Mouse (Mus musculus) stomach, embryonic 14.5 days (tissue): Measurements from ENCODE around the gene Olfr1371. TPM values are rescaled to one million over a fixed set of nuclear protein-coding genes. Genes with fewer than 3 reads are reported as not detected.

Experiments used
- ATAC-seq: fragments of 200-750 bp; cut with Nextera tagmentation; 2 replicates; pipeline ENCODE4 v1.8.0; 2017; ENCODE audit warnings: low read depth, moderate TSS enrichment; ENCODE audit not compliant: insufficient number of reproducible peaks, insufficient read depth, low FRiP score
- H3K27ac ChIP-seq: fragments of 300-500 bp; sonication (generic); 2 replicates; pipeline ENCODE4 v1.5.1; 2014; ENCODE audit warnings: mild to moderate bottlenecking, low read length, moderate library complexity, mixed read lengths
- H3K27me3 ChIP-seq: fragments of 300-500 bp; sonication (generic); 2 replicates; pipeline ENCODE4 v1.6.1; 2014; ENCODE audit warnings: low read length, control low read depth, mixed read lengths; ENCODE audit not compliant: control insufficient read depth, insufficient read depth
- H3K36me3 ChIP-seq: fragments of 300-500 bp; sonication (generic); 2 replicates; pipeline ENCODE4 v1.6.1; 2014; ENCODE audit warnings: mild to moderate bottlenecking, control low read depth, low read length, moderate library complexity, mixed read lengths; ENCODE audit not compliant: control insufficient read depth, insufficient read depth
- H3K4me1 ChIP-seq: fragments of 300-500 bp; sonication (generic); 2 replicates; pipeline ENCODE4 v1.6.1; 2014; ENCODE audit warnings: low read length, control low read depth, mixed read lengths; ENCODE audit not compliant: control insufficient read depth, insufficient read depth
- H3K4me2 ChIP-seq: fragments of 300-500 bp; sonication (generic); replicated peaks from 2 replicates; pipeline ENCODE4 v1.6.1; 2014; ENCODE audit warnings: low read depth, low read length, control low read depth
- H3K4me3 ChIP-seq: fragments of 300-500 bp; sonication (generic); 2 replicates; pipeline ENCODE4 v1.5.1; 2014; ENCODE audit warnings: low read depth, low read length, control low read depth
- H3K9ac ChIP-seq: fragments of 300-500 bp; sonication (generic); replicated peaks from 2 replicates; pipeline ENCODE4 v1.6.1; 2014; ENCODE audit warnings: low read depth, mild to moderate bottlenecking, control low read depth, low read length, moderate library complexity, mixed read lengths
- H3K9me3 ChIP-seq: fragments of 300-500 bp; sonication (generic); 2 replicates; pipeline ENCODE4 v1.6.1; 2016; ENCODE audit warnings: low read depth, low read length, control low read depth; ENCODE audit not compliant: control insufficient read depth
- whole genome bisulfite sequencing: fragments of 180-500 bp; shearing (Covaris S2); extraction: QIAGEN DNeasy Blood & Tissue Kit; methylation state at CpG from one replicate; pipeline ENCODE4 v1.1.7; 2014; 5-methylcytosine and 5-hydroxymethylcytosine counted together
- polyA plus RNA-seq: library from polyadenylated mRNA; unstranded; fragments of >200 nt; fragmentation: Nextera tagmentation; extraction: Ambion mirVana; gene quantifications from 2 replicates; pipeline ENCODE4 v1.2.1, GENCODE M21; 2014

The Olfr1371 gene
- polyA plus RNA-seq, 1 experiment from 2014 or later, result not detected

- H3K27ac ChIP-seq, result no peak overlapping the region; the same call in 1 of the 2 replicates
- H3K4me2 ChIP-seq, result no peak overlapping the region
- H3K4me3 ChIP-seq, result no peak overlapping the region
- peaks cover 12% of the 10 kb centered on the region; the same call in 1 of the 2 replicates for H3K4me1 ChIP-seq
- H3K9me3 ChIP-seq, result no peaks in the 10 kb centered on the region
- no peak overlapping the region for H3K9ac ChIP-seq
- no peaks in the 10 kb centered on the region for H3K27me3 ChIP-seq
- H3K36me3 ChIP-seq, result peaks cover 15% of the 10 kb centered on the region
- 45% methylated on average over 1 of the region's 1 CpGs for WGBS
- no peak for ATAC-seq
Observed at GRCm38 (mm10) chr11:52252692-52253091, 38.9 kb upstream of the Olfr1371 start.

- Histone ChIP-seq H3K27ac (no peak overlapping the region), H3K9me3 (no peaks in the 10 kb centered on the region), H3K4me1 (peaks cover 12% of the 10 kb centered on the region; the same call in 1 of the 2 replicates), H3K4me3 (no peak overlapping the region), H3K27me3 (no peaks in the 10 kb centered on the region), H3K9ac (no peak overlapping the region), H3K36me3 (peaks cover 20% of the 10 kb centered on the region), H3K4me2 (no peak overlapping the region)
- WGBS, result 70% methylated on average over 5 of the region's 5 CpGs
- no peak for ATAC-seq
Observed at GRCm38 (mm10) chr11:52251770-52252169, 38.0 kb upstream of the Olfr1371 start.

GRCm38 (mm10) chr11:52249452-52249851, 35.7 kb upstream of the Olfr1371 start:
- Histone ChIP-seq H3K4me3 (no peak overlapping the region), H3K27ac (no peak overlapping the region), H3K4me2 (no peak overlapping the region), H3K9ac (no peak overlapping the region), H3K27me3 (no peaks in the 10 kb centered on the region), H3K9me3 (no peaks in the 10 kb centered on the region), H3K4me1 (peaks cover 12% of the 10 kb centered on the region; the same call in 1 of the 2 replicates), H3K36me3 (peaks cover 36% of the 10 kb centered on the region)
- ATAC-seq, result no peak
- 91% methylated on average over 2 of the region's 2 CpGs for WGBS

GRCm38 (mm10) chr11:52240898-52241542, 27.2 kb upstream of the Olfr1371 start:
- ATAC-seq, result no peak
- no peaks in the 10 kb centered on the region for H3K27me3 ChIP-seq
- no peak overlapping the region for H3K4me3 ChIP-seq
- no peak overlapping the region for H3K9ac ChIP-seq
- H3K4me1 ChIP-seq, result no peaks in the 10 kb centered on the region
- no peak overlapping the region for H3K27ac ChIP-seq
- WGBS, result 88% methylated on average over 4 of the region's 4 CpGs
- H3K4me2 ChIP-seq, result no peak overlapping the region
- no peaks in the 10 kb centered on the region for H3K9me3 ChIP-seq
- peaks cover 31% of the 10 kb centered on the region for H3K36me3 ChIP-seq

GRCm38 (mm10) chr11:52234509-52234908, 20.7 kb upstream of the Olfr1371 start:
- Histone ChIP-seq H3K4me1 (peaks cover 6% of the 10 kb centered on the region), H3K36me3 (peaks cover 11% of the 10 kb centered on the region), H3K9ac (no peak overlapping the region), H3K4me3 (no peak overlapping the region), H3K4me2 (no peak overlapping the region), H3K9me3 (no peaks in the 10 kb centered on the region), H3K27me3 (no peaks in the 10 kb centered on the region), H3K27ac (no peak overlapping the region)
- no peak for ATAC-seq

GRCm38 (mm10) chr11:52233906-52234305, 20.1 kb upstream of the Olfr1371 start:
- Histone ChIP-seq H3K9ac (no peak overlapping the region), H3K36me3 (peaks cover 8% of the 10 kb centered on the region), H3K4me2 (peak overlapping the region; percentile 68; the same call in 1 of the 2 replicates), H3K27ac (no peak overlapping the region), H3K4me3 (no peak overlapping the region; the same call in 1 of the 2 replicates), H3K9me3 (no peaks in the 10 kb centered on the region), H3K27me3 (no peaks in the 10 kb centered on the region), H3K4me1 (peaks cover 6% of the 10 kb centered on the region)
- 76% methylated on average over 1 of the region's 1 CpGs for WGBS
- ATAC-seq, result no peak

- peaks cover 8% of the 10 kb centered on the region for H3K36me3 ChIP-seq
- H3K4me1 ChIP-seq, result peaks cover 6% of the 10 kb centered on the region
- H3K9me3 ChIP-seq, result no peaks in the 10 kb centered on the region
- H3K9ac ChIP-seq, result peak overlapping the region; percentile 98
- H3K4me3 ChIP-seq, result peak overlapping the region; percentile 100
- H3K27ac ChIP-seq, result no peak overlapping the region
- 16% methylated on average over 3 of the region's 3 CpGs for WGBS
- H3K27me3 ChIP-seq, result no peaks in the 10 kb centered on the region
- ATAC-seq, result no peak
- H3K4me2 ChIP-seq, result peak overlapping the region; percentile 68
Observed at GRCm38 (mm10) chr11:52233043-52233653, 19.4 kb upstream of the Olfr1371 start.

- Histone ChIP-seq H3K27me3 (no peaks in the 10 kb centered on the region), H3K4me3 (peak within 1 kb of the TSS; percentile 100), H3K4me1 (peaks cover 6% of the 10 kb centered on the region), H3K9me3 (no peaks in the 10 kb centered on the region), H3K4me2 (peak within 1 kb of the TSS; percentile 68), H3K9ac (peak within 1 kb of the TSS; percentile 98), H3K36me3 (no peaks in the 10 kb centered on the region; the same call in 1 of the 2 replicates), H3K27ac (peak within 1 kb of the TSS; percentile 97)
- under 1% methylated on average over 87 of the region's 87 CpGs for WGBS
- ATAC-seq, result peak; percentile 89
Observed at GRCm38 (mm10) chr11:52231606-52232541, 18.1 kb upstream of the Olfr1371 start, which contains the start of gene Skp1a. Gene Skp1a (plus strand): TSS chr11:52231995.
